ENCODE assay signal across 8 mouse cellular contexts in the genomic region with DNA sequence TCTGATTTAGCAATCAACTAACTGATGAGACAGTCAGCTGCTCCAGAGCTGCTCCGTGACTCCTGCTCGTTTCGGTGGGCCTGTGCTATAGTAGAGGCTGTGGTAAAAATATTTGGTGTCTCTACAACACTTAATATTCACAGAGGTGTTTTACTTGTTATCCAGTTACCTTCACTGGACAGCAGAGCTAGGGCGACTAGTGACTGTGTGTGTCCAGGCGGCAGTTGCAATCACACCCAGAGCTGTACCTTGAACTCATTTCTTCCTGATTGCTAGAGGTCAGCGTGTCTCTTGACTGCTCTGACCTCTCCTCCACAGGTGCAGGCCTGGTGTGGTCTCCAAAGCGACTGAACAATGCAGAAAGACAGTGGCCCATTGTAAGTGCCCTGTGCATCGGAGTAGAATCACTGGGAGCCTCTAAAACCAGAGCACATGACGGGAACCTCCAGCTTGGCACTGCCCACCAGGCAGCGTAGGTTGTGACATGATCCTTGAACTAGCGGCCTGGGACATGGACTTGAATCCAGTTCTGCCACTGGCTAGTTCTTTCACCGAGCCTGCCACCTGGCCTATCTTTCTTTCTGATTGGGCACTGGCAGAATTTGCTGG. TPM values are rescaled to one million over a fixed set of nuclear protein-coding genes. Genes with fewer than 3 reads are reported as not detected.
DNase-seq lines count a peak whose midpoint lies in the region; ATAC-seq and TF ChIP-seq lines count a peak whose summit lies in the region.

No protein-coding gene starts in this region.

- peaks cover 16% of the 10 kb centered on the region for H3K36me3 ChIP-seq in forebrain, embryonic 16.5 days (ENCODE audit: control insufficient read depth, insufficient read depth)
- H3K36me3 ChIP-seq in limb, embryonic 10.5 days = peaks cover 77% of the 10 kb centered on the region
- peaks cover 46% of the 10 kb centered on the region for H3K36me3 ChIP-seq in neural tube, embryonic 12.5 days

- H3K9ac ChIP-seq in forebrain, embryonic 16.5 days (replicated peaks; ENCODE audit: low read depth, low read length) = peak overlapping the region; percentile 68
- H3K9ac ChIP-seq in neural tube, embryonic 12.5 days = peak overlapping the region; percentile 77

- H3K4me1 ChIP-seq in forebrain, embryonic 16.5 days (replicated peaks; ENCODE audit: control insufficient read depth, insufficient read depth, low read length) = peaks cover 16% of the 10 kb centered on the region
- peaks cover 20% of the 10 kb centered on the region for H3K4me1 ChIP-seq in limb, embryonic 10.5 days
- peaks cover 15% of the 10 kb centered on the region for H3K4me1 ChIP-seq in neural tube, embryonic 12.5 days

- no peaks in the 10 kb centered on the region for H3K27me3 ChIP-seq in forebrain, embryonic 16.5 days (replicated peaks; ENCODE audit: control insufficient read depth, insufficient read depth, low read length)
- no peaks in the 10 kb centered on the region for H3K27me3 ChIP-seq in limb, embryonic 10.5 days (ENCODE audit: low read depth, poor library complexity, severe bottlenecking)
- H3K27me3 ChIP-seq in neural tube, embryonic 12.5 days (replicated peaks) = no peaks in the 10 kb centered on the region

- no peak for DNase-seq in gastrocnemius, adult 2 months
- no peak for DNase-seq in gastrocnemius, postnatal 4 days (ENCODE audit: low spot score in 2 of 2)
- DNase-seq in MEL-GATA-1-ER (ENCODE audit: extremely low read depth, low read depth) = peak; percentile 40
- peak; percentile 37 for DNase-seq in limb, embryonic 10.5 days (ENCODE audit: low spot score)
- DNase-seq in urinary bladder, postnatal 25 days (ENCODE audit: low spot score) = no peak

- peak overlapping the region; percentile 97 for H3K27ac ChIP-seq in gastrocnemius, adult 2 months
- H3K27ac ChIP-seq in forebrain, embryonic 16.5 days (ENCODE audit: low read length) = no peak overlapping the region; the same call in 1 of the 2 replicates
- peak overlapping the region; percentile 89 for H3K27ac ChIP-seq in limb, embryonic 10.5 days
- H3K27ac ChIP-seq in neural tube, embryonic 12.5 days = no peak overlapping the region

- peak overlapping the region; percentile 92 for H3K4me3 ChIP-seq in gastrocnemius, adult 2 months
- H3K4me3 ChIP-seq in forebrain, embryonic 16.5 days (replicated peaks; ENCODE audit: low read length) = peak overlapping the region; percentile 83
- peak overlapping the region; percentile 74 for H3K4me3 ChIP-seq in limb, embryonic 10.5 days
- H3K4me3 ChIP-seq in neural tube, embryonic 12.5 days = peak overlapping the region; percentile 63

- no peaks in the 10 kb centered on the region for H3K9me3 ChIP-seq in forebrain, embryonic 16.5 days (ENCODE audit: control insufficient read depth, low read length)
- H3K9me3 ChIP-seq in limb, embryonic 10.5 days (replicated peaks) = no peaks in the 10 kb centered on the region
- no peaks in the 10 kb centered on the region for H3K9me3 ChIP-seq in neural tube, embryonic 12.5 days

- intact Hi-C loops in gastrocnemius, adult 2 months (cut with DNase I) = loop anchor here (10.0 kb wide), 1 partner anchor 228 kb away; a partner anchor contains a TSS

- TF ChIP-seq CTCF in gastrocnemius, adult 2 months (IDR thresholded peaks at IDR 0.05) = no peak

- WGBS in forebrain, embryonic 16.5 days = 33% methylated on average over 12 of the region's 12 CpGs
- 62% methylated on average over 12 of the region's 12 CpGs for WGBS in limb, embryonic 10.5 days
- WGBS in neural tube, embryonic 12.5 days = 37% methylated on average over 12 of the region's 12 CpGs

- H3K4me2 ChIP-seq in forebrain, embryonic 16.5 days (ENCODE audit: low read length) = peak overlapping the region; percentile 84
- peak overlapping the region; percentile 75 for H3K4me2 ChIP-seq in neural tube, embryonic 12.5 days (replicated peaks)

- no peak; the same call in 1 of the 2 replicates for ATAC-seq in forebrain, embryonic 16.5 days
- ATAC-seq in neural tube, embryonic 12.5 days (ENCODE audit: low FRiP score, low read depth) = peak; percentile 23; the same call in 1 of the 2 replicates
- ATAC-seq in megakaryocyte progenitor cell, adult 5-6 weeks (replicated peaks; ENCODE audit: poor library complexity) = no peak

RNA-seq across cellular contexts. Expression of a gene that starts 0.8 kb away (rescaled TPM):
- total RNA-seq in gastrocnemius, adult 2 months (2021) = 10 to 100 TPM; 66.9 to 86.2 TPM
- 10 to 100 TPM; 79.9 to 85.1 TPM for total RNA-seq in gastrocnemius, postnatal 4 days (2021)
- polyA plus RNA-seq in forebrain, embryonic 16.5 days (2015; fragmentation: Nextera tagmentation; extraction: Ambion mirVana) = 109 and 113 TPM in 2 replicates
- polyA plus RNA-seq in limb, embryonic 10.5 days (2016; fragmentation: Nextera tagmentation; extraction: Ambion mirVana) = 205 and 216 TPM in 2 replicates
- 148 and 166 TPM in 2 replicates for polyA plus RNA-seq in neural tube, embryonic 12.5 days (2016; fragmentation: Nextera tagmentation; extraction: Ambion mirVana)
- 206 and 216 TPM in 2 replicates for total RNA-seq in megakaryocyte progenitor cell, adult 5-6 weeks (2015)
- 109 and 136 TPM in 2 replicates for total RNA-seq in megakaryocyte progenitor cell, adult 5-6 weeks (2017)

RNA-seq across cellular contexts. Expression of a gene that starts 16.1 kb away (rescaled TPM):
- total RNA-seq in gastrocnemius, adult 2 months (2021) = 10 to 100 TPM; 25.5 to 25.8 TPM
- 10 to 100 TPM; 32.0 to 33.7 TPM for total RNA-seq in gastrocnemius, postnatal 4 days (2021)
- 71.7 and 81.0 TPM in 2 replicates for polyA plus RNA-seq in forebrain, embryonic 16.5 days (2015; fragmentation: Nextera tagmentation; extraction: Ambion mirVana)
- polyA plus RNA-seq in limb, embryonic 10.5 days (2016; fragmentation: Nextera tagmentation; extraction: Ambion mirVana) = 62.0 and 74.1 TPM in 2 replicates
- 71.9 and 75.2 TPM in 2 replicates for polyA plus RNA-seq in neural tube, embryonic 12.5 days (2016; fragmentation: Nextera tagmentation; extraction: Ambion mirVana)
- 53.8 and 66.7 TPM in 2 replicates for total RNA-seq in megakaryocyte progenitor cell, adult 5-6 weeks (2015)
- total RNA-seq in megakaryocyte progenitor cell, adult 5-6 weeks (2017) = 108 and 112 TPM in 2 replicates

Comparison
In these comparisons a context has a peak if more than half of its experiments do, and no peak if none do; other contexts are left out.
1. DNase-seq: peak in MEL-GATA-1-ER (single experiment) and limb, embryonic 10.5 days (single experiment); none in gastrocnemius, adult 2 months (single experiment), gastrocnemius, postnatal 4 days (0 of 2) and urinary bladder, postnatal 25 days (single experiment).
2. H3K27ac ChIP-seq: peak in gastrocnemius, adult 2 months (single experiment) and limb, embryonic 10.5 days (single experiment); none in forebrain, embryonic 16.5 days (single experiment) and neural tube, embryonic 12.5 days (single experiment).
3. Peak in every context shown above with its lines, with median percentiles within 50 percentile points of each other: H3K4me3 ChIP-seq.